Mouse (Mus musculus): ENCODE results near the gene Akap13.

DNA sequence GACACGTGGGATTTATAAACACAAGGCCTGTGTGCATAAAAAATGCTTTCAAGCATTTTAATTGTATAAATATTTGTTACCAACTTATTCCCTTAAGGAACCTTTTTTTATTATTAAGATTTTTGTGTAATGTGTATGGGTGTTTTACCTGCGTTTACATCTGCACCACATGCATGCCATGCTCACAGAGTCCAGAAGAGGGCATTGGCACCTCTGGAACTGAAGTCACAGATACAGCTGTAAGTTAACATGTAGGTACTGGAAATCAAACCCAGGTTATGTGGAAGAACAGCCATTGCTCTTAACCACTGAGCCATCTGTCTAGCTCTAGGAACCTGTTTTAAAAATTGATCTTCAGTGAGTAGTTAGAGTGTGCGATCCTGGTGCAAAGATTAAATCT lies 232.8 kb downstream of the Akap13 start:
- TF ChIP-seq CTCF (IDR thresholded peaks at IDR 0.05; ENCODE audit: low read depth): no peak
- no peak for TF ChIP-seq EP300 (IDR thresholded peaks at IDR 0.05; ENCODE audit: low read depth)

Measured in heart, postnatal 0 days (tissue).